Mouse (Mus musculus) WW6 (cell line): ENCODE measurements around the gene Pafah1b2.
A peak's percentile ranks its signal among the peaks of the same experiment; 100 is the strongest.

Source experiments
- DNase-seq: peaks from one replicate; pipeline ENCODE4 v3.0.0-alpha.2; 2013; ENCODE audit warnings: low read depth, low spot score

Pafah1b2 gene

GRCm38 (mm10) chr9:46026058-46026849 lies 13.8 kb upstream of the Pafah1b2 start:
- DNase-seq: no peak

DNA sequence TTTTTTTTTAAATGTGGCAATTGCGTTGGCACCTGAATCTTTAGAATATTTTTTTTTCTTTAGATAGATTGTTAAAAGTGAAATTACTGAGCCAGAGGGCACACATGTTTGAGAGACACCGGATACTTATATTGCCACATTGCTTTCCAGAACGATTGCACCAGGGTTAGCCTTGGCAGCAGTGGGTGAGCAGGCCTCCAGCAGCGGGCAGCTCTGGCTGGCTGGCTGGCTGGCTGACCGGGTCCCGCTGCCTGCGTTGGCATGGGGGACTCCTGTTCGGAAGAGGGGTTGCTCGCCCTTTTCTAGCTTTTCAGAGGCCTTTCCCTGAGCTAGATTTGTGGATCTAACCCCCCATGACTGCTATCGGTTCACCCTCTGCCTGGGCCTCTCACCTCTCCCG lies 11.1 kb upstream of the Pafah1b2 start:
- DNase-seq: no peak

DNA sequence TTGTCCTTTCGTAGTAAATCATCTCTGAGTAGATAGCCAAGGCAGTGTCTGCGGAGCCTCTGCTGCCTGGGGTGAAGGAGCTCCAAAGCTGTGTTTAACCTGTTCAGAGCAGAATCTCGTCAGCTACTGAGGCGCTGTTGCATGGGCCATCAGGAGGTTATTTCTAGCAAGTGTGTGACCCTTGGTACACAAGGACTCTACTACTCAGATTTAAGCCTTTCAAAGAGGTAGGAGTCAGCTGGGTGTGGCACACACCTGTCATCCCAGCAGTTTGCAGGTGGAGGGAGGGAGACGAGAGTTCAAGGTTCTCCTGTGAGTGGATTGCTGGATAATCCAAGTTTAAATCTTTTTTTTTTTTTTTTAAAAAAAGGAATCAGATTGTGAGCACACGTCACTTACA lies 7.5 kb upstream of the Pafah1b2 start:
- no peak for DNase-seq

DNA sequence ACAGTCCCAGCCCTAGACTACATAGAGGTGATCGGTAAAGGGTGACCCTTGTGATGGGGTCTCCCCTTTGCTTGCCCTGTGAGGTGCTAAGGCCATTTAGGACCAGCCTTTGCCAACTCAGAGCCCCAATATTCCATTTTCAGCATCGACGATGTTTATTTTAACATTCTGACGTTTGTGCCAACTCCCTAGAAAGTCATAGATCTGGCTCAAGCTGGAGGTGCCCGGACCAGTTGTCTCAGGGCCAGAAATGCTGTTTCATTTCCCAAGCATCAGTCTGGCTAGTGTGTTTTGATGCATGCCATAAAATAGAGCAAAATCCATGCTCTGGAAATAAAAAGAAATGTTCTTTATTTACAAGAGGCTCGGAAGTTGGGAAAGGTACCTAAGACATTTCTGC lies 5.8 kb upstream of the Pafah1b2 start:
- no peak for DNase-seq

GRCm38 (mm10) chr9:46016417-46016816 lies 3.9 kb upstream of the Pafah1b2 start:
- DNase-seq: no peak

GRCm38 (mm10) chr9:46015831-46016230 lies 3.3 kb upstream of the Pafah1b2 start:
- DNase-seq: no peak

DNA sequence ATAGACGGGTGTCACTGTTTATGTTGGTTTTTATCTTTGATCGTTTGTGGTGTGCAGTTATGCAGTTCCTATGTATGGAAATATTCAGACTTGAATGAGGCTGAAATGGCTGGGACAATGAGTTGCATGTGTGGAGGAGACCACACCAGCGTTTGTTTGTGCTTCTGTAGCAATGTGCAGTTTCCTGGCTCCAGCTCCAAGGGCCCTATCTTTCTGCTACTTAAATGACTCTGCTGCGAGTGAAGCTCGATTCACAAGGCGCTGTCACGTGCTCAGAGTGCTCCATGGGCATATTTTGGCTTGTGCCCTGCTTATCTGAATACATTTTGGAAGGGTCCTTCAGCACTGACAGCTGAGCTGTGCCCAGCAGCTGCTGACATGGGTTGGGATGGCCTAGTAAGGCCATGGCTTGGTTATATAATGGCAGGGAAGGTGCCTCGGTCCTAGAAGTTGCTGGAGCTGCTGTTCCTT lies 2.6 kb upstream of the Pafah1b2 start:
- DNase-seq: no peak

DNA sequence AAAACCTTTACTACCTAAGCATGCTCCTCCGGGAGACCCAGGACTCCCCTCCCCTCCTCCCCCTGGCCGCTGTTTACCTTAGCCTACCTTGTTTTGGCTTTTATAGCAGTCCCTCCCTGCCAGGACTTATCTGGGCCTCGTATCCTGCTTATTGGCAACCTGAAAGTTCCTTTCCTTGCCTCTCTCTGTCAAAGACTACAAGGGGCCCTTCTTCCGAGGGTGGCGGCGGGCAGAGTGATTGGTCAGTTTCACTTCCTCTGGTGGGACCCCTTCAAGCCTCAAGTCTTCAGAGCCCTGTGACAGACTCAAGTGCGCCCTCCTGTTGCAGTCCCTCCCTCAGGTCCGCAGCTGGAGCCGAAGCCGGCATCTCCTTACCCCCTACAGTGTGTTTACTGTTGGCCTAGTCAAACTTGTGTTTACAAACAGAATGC lies 1.8 kb upstream of the Pafah1b2 start:
- DNase-seq: no peak

GRCm38 (mm10) chr9:46013616-46014015 lies 1.1 kb upstream of the Pafah1b2 start:
- DNase-seq: no peak

GRCm38 (mm10) chr9:46013009-46013586 lies 608 bp upstream of the Pafah1b2 start:
- no peak for DNase-seq

- no peak for DNase-seq
These were observed 1.2 kb downstream of the Pafah1b2 start for GRCm38 (mm10) chr9:46011094-46011970.

- DNase-seq: no peak
These were observed 2.9 kb downstream of the Pafah1b2 start for GRCm38 (mm10) chr9:46009669-46009983.

DNA sequence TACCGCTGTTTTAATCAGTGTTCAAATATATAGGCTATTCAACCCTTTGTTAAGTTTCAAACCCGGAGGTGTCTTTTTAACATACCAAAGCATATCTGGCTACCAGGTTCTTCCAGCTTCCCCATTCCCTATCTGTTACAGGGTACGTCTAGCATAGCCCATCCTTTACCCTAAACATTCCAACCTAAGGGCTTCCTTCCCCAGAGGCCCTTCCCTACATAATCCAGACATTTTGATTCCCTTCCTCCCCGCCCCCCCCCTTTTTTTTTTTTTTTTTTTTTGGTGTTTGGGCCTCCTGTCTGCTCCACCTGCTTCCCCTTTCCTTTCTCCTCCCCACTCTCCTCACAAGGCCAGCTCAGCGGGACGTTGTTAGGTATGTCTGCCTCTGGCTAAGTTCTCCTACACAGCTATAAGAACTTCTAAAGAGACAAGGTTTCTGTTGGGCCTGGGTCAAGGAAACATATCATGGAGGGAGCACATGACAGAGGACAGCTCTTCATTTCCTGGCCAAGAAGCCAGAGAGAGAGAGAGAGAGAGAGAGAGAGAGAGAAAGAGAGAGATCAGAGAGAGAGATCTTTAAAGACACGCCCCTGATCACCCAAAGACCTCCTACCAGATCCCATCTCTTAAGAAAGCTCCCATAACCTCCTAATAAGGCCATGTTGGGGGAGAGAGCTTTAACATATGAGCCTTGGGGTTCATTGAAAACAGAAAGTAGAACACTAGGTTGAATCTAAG lies 3.4 kb downstream of the Pafah1b2 start:
- no peak for DNase-seq

GRCm38 (mm10) chr9:46006224-46006623 lies 6.3 kb downstream of the Pafah1b2 start:
- no peak for DNase-seq

- DNase-seq: no peak
These were observed 8.0 kb downstream of the Pafah1b2 start for GRCm38 (mm10) chr9:46004529-46004928.

- DNase-seq: no peak
These were observed 8.8 kb downstream of the Pafah1b2 start for GRCm38 (mm10) chr9:46003729-46004128.

GRCm38 (mm10) chr9:45999009-45999408 lies 13.5 kb downstream of the Pafah1b2 start:
- no peak for DNase-seq

DNA sequence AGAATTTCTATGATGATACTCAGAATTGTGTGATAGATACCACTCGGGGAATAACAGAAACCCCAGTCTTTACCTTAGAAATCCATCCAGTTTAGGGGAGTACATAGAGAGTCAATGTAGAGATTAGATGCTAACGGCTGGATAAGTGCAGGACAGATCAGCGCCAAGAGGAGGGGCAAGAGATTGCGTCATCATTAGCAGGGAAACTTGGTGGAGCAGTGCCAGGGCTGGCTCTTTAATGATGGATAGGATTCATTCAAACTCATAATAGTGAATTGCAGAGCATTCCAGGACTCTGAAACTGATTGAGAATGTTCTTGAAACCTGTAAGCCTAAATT lies 27.3 kb downstream of the Pafah1b2 start:
- peak; percentile 16 for DNase-seq

DNA sequence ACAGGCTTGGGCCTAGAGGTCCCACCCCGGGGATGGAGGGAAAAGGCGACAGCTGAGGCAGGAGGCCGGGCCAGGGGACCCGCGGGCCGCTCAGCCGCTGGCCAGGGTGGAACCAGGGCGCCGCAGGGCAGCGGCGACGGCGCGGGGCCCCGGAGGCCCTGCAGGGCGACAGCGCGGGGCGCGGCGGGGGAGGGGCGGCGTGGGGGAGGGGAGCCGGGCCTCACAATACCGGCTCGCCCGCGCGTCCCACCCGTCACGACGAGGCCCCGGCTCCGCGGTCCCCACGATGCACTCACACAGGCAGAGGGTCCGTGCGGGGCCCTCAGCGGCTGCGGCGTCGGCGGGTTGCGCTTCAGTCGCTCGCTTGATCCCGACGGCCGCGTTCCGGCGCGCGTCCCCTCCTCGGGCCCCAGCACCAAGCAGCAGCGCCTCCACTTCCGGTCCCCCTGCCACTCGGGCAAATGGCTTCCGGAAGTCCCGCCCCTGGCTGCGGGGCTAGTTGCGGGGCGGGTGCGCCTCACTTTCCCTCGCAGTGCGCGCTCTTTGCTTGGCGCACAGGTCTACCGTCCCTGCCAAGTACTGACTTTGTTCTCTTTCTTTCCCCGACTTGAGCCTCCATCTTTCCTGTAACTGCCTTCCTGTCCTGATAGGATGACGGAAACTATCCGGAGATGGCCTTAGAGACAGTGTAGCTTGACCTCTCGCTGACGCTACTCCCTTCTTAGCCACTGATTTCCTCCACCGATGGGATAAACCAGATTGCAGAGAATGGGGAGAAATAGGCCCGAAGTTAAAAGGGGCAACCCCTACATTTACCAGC lies 27.9 kb downstream of the Pafah1b2 start:
- peak; percentile 73 for DNase-seq

DNA sequence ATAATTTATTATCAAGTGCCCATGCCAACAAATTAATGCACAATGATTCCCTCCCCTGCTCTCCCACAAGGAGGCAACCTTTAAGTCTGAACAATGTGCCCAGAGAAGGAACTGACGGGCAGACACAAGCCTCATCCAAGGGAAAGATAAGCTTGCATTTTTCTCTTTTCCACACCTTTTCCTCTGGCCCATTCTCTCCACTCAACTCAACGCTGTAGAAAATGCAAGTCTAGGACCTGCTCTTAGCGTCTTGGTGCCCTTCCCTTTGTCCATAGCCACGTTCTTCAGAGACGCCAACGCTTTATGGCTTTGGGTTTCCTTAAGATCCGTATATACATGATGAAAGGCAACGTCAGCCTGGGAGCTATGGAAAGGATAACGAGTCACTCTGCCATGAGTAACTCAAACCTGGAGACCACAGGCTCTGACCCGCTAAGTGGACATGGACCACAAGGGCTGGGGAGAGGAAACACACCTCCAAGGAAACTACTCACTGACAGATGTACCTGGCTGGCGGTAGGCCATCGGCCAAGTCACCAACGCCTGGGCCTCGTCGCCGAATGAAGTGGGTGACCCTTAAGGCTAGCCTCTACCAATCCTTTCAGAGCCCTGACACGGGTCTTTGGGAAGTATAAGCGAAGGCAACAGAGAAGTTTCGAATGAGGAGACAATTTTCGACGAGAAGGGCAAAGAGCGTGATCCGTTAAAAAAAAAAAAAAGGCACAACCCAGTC lies 28.6 kb downstream of the Pafah1b2 start:
- DNase-seq: no peak
